ENCODE assay signal across 9 mouse cellular contexts in the genomic region with DNA sequence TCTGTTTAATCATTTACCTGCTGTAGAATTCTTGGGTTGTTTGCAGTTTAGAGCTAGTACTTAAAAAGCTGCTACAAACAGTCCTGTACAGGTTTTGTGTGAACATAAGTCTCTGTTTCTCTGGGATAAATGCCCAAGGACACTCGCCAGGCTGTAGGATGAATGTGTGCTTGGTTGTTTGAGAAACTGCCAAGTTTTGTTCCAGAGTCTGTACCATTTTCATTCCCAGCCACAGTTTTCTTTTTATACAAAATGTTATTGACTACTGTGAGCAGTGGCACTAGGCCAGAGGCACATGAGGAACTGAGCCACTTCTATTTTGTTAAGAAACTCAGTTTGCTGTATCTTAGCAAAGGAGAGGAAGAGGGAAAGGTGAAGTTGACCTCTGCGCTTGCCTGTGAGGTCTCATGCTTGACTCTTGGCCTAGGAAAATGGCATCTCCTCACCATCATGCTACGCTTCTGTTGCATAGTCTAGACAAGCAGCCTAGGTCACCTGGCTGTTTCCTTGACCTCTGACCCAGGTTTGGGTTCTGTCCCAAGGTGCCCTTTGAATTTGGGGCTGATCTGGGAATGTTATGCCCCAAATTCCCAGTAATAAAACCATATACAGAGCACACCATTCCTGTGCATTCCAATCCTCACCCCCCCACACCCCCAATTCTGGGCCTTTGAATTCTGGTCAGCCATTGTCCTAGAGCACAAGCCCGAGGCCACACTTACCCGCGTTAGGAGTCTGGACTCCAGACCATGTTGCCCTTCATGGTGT. TPM values are rescaled to one million over a fixed set of nuclear protein-coding genes. Genes with fewer than 3 reads are reported as not detected.
DNase-seq lines count a peak whose midpoint lies in the region.
"Had no signal": no experiment of that assay in that cellular context is flagged by ENCODE, and none has a peak within 500 bp of the region (broad histone marks: within the 10 kb centered on the region; RNA-seq: fewer than 3 reads in every experiment).

No protein-coding gene starts in this region.

- DNase-seq in kidney, postnatal 10 days = peak; percentile 17
- DNase-seq in kidney, postnatal 4 days = no peak
- peak; percentile 23 for DNase-seq in adrenal gland, postnatal 25 days
- DNase-seq in kidney, postnatal 14 days = peak; percentile 30
- DNase-seq in right cerebral cortex, adult 18-20 months = peak; percentile 86
- no peak for DNase-seq in cerebellum, postnatal 36 days
- DNase-seq in spleen, postnatal 36 days (ENCODE audit: low spot score in 2 of 2) = no peak
- DNase-seq: gastrocnemius, postnatal 36 days; retina, postnatal 1 day had no signal

RNA-seq across cellular contexts. Expression of a gene that starts 13.6 kb away (rescaled TPM):
- total RNA-seq in adrenal gland, postnatal 25 days (2021) = 313 and 323 TPM in 2 replicates

RNA-seq across cellular contexts. Expression of a gene that starts 27.5 kb away (rescaled TPM):
- total RNA-seq in adrenal gland, postnatal 25 days (2021) = 12.9 and 13.7 TPM in 2 replicates

Comparison
In these comparisons a context has a peak if more than half of its experiments do, and no peak if none do; other contexts are left out.
1. DNase-seq: peak in kidney, postnatal 10 days (single experiment), adrenal gland, postnatal 25 days (single experiment), kidney, postnatal 14 days (single experiment) and right cerebral cortex, adult 18-20 months (single experiment); none in kidney, postnatal 4 days (0 of 2), cerebellum, postnatal 36 days (0 of 2) and spleen, postnatal 36 days (0 of 2).